Mouse (Mus musculus): ENCODE data around the gene Tbx21.

DNA sequence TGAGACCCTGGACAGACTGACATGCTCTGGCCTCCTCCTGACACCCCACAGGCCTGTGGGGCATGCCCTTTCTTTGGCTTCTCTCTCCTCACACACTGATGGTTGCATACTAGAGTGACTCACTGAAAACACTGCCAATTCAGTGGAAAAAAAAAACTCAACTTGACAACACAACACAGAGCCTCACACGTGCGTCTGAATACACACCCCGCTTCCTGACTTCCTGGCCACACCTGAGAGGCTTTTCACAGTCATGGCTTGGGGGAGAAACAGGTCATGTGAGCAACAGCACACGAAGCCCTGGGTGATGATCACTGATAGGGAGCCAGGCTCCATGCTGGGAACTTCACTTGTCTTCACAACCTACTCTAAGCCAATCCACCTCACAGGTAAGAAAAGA is 25.7 kb upstream of the Tbx21 start:
- TF ChIP-seq CTCF (conservative IDR thresholded peaks at IDR 0.05; ENCODE audit: insufficient read depth, insufficient read length, low read depth, low read length) (no peak), POLR2A (IDR thresholded peaks at IDR 0.05; ENCODE audit: low read depth, low read length) (no peak)
